Mouse (Mus musculus): Measurements from ENCODE around the gene Vps4b. TPM values are rescaled to one million over a fixed set of nuclear protein-coding genes. Genes with fewer than 3 reads are reported as not detected.

Gene Vps4b
- total RNA-seq (2023): 109 to 129 TPM (median 125 TPM) in 4 replicates

DNA sequence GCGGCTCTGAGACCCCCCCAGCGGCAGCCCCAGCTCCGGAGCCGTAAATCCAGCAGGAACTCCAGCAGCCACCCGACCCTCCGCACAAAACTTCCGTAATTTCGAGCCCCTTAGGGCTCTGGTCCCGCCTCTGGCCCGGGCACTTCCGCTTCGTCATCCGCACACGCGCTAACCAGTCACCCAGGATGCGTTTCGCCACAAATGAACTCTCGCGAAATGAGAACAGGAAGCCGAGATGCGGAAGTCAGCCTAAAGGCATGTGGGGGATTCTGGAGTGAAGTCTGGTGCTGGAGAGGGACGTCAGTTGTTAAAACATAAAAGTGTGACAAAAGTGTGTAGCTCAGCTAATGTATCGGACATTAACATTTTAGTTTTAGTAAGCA, at the start of gene Vps4b:
Gene Vps4b (minus strand): TSS at position 187 of the 383 bp plus-strand sequence.

DNA sequence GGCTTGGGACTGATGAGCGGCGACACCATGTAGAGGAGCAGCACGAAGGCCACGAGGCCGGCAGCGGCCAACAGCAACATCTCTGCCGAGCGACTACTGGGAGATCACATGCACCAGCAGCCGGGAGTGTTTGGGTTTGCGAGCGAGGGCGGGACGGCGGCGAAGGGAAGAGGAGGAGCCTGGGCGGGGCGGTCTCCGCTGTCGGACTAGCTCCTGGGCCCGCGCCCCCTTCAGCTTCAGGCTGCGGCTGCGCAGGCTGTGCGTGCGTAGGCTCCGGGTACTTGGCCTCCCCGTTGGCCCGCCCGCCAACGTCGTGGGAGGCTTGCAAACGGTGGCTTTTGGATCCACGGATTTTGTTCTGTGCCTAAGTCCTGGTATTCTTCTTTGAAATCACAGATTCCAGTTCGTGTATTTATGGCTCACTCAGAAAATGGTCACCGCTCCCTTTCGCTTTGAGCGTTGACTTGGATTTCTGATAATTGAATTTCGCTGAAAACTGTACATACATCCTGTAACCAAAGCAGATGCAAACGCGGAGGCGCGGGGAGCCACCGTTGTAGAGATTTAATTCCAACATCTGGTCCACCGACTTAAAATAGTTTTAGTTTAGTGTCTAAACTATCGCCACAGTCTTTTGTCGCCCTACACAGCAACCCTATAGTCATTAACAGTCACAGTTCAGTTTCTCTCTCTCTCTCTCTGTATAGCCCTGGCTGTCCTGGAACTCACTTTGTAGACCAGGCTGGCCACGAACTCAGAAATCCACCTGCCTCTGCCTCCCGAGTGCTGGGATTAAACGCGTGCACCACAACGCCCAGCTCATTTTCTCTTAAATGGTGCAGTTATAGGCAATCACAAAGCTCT, 36.7 kb downstream of the Vps4b start, which contains the start of gene Kdsr:
Gene Kdsr (minus strand): TSS at position 156 of the 864 bp plus-strand sequence.

Other genes starting within 250 kb of the Vps4b start
- 73.3 to 76.7 TPM (median 75.9 TPM) in 4 replicates for gene Bcl2, start 82.5 kb downstream of the Vps4b start, total RNA-seq (2023)
- 28.0 to 31.1 TPM (median 29.3 TPM) in 4 replicates for gene Kdsr, start 37.0 kb downstream of the Vps4b start, total RNA-seq (2023)
- gene Serpinb5, start 64.4 kb upstream of the Vps4b start, total RNA-seq (2023): not detected in 4 replicates
- not detected in 4 replicates for gene Serpinb12, start 137.7 kb upstream of the Vps4b start, total RNA-seq (2023)
- gene Serpinb13, start 184.3 kb upstream of the Vps4b start, total RNA-seq (2023): not detected in 4 replicates

Measured in B cell, adult 62 days (primary cell).